Mouse (Mus musculus): ENCODE results near the gene Prr22.

The Prr22 gene

DNA sequence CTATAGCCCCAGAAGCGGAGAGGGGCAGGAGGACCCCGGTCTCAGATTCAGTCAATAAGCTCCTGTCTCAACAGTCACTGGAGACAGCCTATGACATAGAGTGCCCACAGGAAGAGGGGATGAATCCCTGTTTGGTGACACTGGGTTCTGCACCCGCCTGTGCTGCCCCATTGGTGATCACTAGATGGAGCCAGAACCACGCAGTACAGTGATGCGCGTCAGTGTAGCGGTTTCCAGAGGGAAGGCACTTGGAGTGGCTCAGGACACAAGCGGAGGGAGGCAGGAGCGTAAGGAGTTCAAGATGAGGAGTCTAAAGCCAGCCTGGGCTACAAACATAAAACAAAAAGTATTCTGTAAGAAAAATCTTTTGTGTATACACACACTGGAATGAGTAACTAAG lies 38.5 kb downstream of the Prr22 start:
- DNase-seq (ENCODE audit: low spot score): peak; percentile 67

DNA sequence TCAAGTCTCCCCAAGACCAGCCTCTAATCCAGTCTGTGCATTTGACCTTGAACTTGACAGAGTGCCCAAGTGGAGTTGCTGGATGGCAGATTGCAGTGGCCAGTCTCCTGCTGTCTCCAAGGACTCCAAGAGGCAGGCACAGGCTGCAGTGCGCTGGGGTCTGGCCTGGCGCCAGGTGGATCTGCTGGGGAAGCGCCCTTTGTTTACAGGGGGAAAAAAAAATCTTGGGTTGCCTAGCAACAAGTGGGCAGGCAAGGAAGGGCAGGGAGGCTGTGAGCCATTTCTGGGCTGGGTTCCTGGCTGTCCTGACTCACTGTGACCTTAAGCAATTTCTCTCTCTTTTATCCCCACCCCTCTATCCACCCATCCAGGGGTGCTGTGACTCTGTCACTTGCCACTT lies 40.2 kb downstream of the Prr22 start:
- DNase-seq (ENCODE audit: low spot score): peak; percentile 87

DNA sequence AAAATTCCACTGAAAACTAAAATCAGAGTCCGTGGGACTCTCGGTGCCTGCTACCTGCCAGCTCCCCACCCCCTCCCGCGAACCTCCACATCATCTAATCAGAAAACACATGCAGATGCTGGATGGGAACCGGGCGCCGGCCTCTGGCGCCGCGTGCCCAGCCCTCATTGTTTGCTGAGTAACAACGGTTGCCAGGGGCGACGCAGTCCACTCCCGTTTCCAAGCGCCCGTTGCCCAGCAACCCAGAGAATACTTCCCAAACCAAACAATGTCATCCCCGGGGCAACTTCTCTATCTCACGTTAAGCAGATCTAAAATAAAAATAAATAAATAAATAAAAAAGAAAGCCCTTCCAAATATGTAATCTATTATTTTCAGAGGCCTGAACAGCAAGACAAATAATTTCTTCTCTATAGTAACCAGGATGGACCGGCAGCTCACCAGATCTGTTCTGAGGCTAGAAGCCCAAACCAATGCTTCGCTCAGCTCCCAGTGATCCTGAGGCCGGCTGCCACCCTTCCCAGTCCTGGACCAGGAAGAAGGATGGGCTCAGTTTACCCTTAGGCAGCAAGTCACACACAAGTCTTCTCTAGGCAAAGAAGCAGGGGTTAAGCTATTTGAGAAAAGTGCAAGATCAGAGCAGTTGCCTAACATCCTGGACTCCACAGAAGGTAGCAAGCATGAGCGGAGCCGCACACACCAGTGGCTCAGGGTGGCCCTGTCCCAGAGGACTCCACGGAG lies 44.4 kb downstream of the Prr22 start:
- peak; percentile 73 for DNase-seq (ENCODE audit: low spot score)

DNA sequence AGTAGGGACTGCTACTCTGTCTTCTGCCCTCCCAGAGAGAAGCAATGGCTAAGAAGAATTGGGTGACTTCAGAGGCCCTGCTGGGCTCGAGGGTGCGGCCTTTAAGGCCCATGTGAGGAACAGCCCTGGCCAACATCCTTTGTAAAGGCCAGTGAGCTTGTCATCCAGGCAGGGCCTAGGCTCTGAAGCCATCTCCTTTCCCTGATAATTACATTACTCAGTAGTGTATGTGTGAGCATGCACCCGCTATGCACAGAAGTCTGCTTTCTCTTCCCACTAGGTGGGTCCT lies 45.0 kb downstream of the Prr22 start:
- DNase-seq (ENCODE audit: low spot score): no peak

DNA sequence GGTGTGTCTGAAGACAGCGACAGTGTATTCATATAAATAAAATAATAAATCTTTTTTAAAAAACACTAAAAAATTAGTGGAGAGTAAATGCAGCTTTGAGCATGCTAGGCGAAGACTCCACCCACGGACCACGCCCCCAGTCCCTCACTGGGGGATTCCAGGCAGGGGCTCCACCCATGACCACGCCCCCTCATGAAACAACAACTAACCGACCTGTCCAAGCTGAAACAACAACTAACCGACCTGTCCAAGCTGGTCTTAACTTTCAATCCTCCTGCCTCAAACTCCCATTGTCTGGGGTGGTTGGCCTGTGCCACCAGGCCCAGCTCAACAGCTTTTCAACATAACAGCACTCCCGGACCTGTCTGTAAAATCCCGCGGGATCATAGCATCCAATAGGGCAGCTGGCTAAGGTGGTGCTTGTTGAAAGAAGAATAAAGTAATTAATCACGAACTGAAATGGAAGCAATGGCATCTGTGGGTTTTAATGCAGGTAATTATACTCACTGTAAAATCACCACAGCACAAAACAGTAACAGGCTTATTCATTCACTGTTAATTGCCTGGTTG lies 48.1 kb downstream of the Prr22 start:
- DNase-seq (ENCODE audit: low spot score): no peak

DNA sequence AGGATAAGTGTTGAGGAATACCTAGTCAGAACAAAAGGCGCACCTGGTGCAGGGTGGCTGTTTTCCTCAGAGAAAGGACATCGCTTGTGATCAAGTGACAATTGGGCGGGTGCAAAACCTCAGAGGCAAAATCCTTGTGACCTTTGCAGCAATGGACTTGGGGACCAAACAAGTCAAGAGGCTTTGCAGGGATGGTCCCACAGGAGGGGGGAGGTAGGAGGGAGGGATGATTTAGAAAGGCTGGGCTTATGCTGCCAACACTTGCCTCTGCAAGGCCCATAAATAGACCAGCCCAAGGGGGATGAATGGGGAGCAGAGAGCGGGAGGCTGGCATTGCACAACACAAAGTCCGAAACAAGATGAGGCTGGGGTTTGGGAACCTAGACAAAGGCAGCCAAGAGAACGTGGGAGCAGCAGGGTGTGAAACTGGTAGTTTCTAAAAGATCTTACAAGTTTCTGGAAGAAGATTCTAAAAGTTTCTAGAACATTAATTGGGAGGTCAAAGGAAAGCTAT lies 49.0 kb downstream of the Prr22 start:
- no peak for DNase-seq (ENCODE audit: low spot score)

DNA sequence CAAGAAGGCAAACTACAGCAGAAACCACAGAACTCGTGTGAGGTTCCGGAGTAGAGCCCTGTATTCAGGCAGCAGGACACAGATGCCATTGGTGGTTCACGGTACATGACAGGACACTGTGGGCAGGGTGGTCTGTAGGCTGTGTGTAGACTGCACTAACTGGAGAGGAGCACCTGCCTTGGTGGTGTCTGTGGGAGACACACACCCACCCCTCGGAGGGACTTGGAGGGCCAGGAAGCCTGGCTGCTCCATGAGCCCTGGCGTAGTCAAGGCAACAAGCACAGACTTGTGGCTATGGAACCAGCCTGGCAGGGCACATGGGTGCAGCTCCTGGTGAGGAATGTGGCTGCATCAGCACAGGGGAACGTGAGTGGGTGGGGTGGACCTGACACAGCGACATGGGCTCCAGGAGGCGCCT lies 49.7 kb downstream of the Prr22 start:
- no peak for DNase-seq (ENCODE audit: low spot score)
